Mouse (Mus musculus) layer of hippocampus, postnatal 25 days (tissue): ENCODE data around the gene Pitpnc1. TPM values are rescaled to one million over a fixed set of nuclear protein-coding genes. Genes with fewer than 3 reads are reported as not detected.

Experiments
- DNase-seq, 2 experiments: peaks; one replicate each; pipeline ENCODE4 v3.0.0; 2022; ENCODE audit warnings: mixed read lengths in 2 of 2, low spot score in 1 of 2; ENCODE audit errors: extremely low spot score in 1 of 2
- total RNA-seq, 2 experiments: library from RNA; stranded (reverse); gene quantifications; 2 replicates each; pipeline ENCODE4 v1.2.3; 2021

Gene Pitpnc1
- total RNA-seq, 2 experiments from 2014 or later = 53.6 to 58.3 TPM

- no peak for DNase-seq
These were observed 2.1 kb downstream of the Pitpnc1 start for GRCm38 (mm10) chr11:107468252-107469030.

- DNase-seq = no peak
These were observed 3.7 kb downstream of the Pitpnc1 start for GRCm38 (mm10) chr11:107466611-107467391.

DNA sequence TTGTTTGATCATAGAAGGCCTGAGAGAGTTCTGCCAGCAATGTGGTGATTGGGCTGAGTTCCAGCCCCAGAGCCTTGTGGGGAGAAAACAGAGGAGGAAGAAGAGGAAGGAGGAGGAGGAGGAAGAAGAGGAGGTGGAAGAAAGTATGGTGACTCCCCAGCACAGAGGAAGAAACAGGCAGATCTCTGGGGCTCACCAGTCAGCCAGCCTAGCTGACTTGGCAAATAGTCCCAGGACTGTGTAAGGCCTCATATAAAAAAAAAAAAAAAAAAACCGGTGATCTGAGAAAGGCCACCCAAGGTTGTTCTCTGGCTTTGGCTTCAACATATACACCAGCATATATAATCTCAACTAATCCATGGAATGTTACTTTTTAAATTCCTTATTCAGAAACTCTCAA is 4.5 kb downstream of the Pitpnc1 start:
- DNase-seq = no peak

GRCm38 (mm10) chr11:107465041-107465440 is 5.5 kb downstream of the Pitpnc1 start:
- DNase-seq = no peak

GRCm38 (mm10) chr11:107464141-107464540 is 6.4 kb downstream of the Pitpnc1 start:
- DNase-seq = no peak

GRCm38 (mm10) chr11:107463251-107463681 is 7.2 kb downstream of the Pitpnc1 start:
- no peak for DNase-seq

DNA sequence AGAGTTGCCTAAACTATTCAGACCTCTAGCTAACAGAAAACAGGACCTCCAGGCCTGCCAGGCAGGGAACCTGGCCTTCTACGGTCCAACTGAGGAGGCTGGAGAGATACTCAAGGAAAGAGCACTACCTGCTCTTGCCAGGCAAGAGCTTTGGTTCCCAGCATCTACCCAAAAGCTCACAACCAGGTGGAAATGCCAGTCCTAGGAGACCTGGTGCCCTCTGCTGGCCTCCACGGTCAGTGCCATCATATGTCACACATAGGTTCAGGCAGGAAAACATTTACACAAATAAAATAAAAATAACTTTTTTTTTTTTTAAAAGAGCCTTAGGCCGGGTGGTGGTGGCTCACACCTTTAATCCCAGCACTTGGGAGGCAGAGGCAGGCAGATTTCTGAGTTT is 8.0 kb downstream of the Pitpnc1 start:
- DNase-seq = no peak

DNA sequence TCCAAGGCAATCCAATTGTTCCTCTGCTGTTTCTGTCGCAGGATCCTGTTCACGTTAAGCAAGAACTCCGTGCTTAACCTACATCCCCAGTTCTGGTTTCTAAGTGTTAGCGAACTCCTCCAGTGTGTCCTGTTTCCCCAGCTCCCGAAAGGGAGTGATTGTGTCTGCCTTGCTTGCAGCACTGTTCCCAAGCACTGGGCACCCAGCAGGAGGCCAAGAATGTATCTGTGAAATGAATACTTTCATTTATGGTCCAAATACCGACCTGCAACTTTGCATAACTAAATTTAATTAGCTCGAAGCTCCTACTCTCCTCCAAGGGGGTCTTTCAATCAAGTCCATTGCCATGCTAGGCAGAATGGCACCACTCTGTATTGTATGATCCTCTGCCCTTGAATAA is 10.7 kb downstream of the Pitpnc1 start:
- DNase-seq = no peak

GRCm38 (mm10) chr11:107458986-107459385 is 11.5 kb downstream of the Pitpnc1 start:
- no peak for DNase-seq

DNA sequence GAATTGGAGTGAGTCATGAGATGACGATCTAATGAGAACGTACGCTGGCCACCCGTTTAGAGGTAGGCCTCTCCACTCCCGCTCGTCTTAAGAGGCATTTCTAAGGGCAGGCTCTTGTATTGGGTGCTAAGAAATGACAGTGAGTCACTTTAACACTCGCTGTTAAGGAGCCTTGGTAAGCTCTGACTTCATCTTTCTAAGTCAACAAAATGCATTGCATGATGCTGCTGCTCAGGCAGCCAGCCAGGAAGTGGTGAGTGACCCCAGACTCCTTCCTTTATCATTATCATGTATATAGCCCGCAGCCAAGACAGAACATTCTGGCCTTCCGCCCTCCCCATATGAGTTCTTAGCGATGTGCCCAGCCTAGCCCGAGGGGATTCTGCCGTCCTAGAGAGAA is 12.2 kb downstream of the Pitpnc1 start:
- no peak for DNase-seq

DNA sequence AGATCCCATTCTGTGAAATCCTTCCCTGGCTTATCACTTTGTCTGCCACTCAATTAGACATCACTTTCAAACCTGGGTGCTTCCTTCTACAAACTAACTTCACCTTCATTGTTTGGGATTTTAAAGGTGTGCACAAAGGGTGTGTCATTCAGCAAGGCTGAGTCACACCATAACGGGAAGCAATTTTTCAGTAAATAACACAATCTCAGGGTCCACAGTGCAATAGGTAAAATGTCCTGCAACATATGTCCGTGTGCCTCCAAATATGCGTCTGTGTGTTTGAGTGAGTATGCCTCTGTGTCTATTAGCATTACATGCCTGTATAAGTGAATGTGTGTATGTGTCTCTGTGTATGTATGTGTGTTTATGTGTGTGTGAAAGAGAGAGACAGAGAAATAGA is 13.2 kb downstream of the Pitpnc1 start:
- DNase-seq = no peak

DNA sequence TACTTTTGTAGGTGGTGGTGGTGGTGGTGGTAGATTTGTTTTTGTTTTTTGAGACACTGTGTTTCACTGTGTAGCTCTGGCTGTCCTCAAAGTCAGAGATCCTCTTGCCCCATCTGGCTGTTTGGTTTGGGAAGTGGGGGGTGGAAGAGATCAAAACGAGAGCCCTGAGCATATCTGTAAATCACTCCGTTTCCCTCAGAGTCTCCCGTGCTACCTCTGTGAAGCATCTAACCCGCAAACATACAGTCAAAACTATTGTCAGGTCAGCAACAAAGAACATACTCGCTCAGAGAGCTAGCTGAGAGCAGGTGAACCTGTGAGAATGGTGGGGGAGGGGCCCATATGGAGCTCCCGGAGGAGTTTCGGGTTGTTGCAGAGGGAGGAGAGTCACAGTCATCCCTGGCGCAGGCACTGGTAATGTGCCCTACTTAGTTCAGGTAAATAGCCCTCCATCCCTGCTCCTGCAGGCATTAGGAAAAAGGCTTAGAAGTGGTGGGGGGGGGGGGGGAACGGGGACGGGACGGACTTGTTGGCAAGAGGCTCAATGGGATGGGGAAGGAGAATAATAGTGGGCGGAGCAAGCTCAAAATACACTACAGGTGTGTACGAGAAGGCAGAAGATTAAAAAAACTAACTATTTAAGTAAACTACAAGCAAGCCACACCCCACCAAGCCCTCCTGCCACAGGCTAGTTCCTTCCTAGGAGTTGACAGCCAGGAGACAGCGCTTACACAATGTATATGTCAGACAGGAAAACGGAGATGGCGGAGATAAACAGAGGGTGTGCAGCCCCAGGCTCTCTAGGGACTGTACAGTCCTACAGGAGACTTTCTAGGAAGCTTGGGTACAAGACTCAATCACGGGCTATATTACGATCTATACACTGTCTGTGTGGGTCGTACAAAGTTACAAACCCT is 15.7 kb downstream of the Pitpnc1 start:
- DNase-seq = no peak

DNA sequence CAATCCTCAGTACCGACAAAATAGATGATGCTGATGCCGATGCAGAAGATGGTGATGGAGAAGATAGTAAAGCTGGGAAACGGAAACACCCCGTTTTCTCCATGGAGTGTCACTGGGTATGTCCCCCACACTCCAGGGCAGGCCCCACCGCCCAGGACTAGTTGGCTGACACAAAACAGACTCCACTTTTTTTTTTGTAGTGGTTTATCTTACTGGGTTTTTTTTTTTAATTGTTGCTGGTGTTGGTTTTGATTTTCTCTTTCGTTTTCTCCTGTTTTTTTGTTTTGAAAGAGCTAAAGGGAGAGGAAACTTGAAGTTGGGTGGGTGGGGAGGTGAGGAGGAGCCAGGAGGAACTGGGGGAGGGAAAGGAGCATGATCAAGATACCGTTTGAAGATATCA is 18.4 kb downstream of the Pitpnc1 start:
- no peak for DNase-seq

DNA sequence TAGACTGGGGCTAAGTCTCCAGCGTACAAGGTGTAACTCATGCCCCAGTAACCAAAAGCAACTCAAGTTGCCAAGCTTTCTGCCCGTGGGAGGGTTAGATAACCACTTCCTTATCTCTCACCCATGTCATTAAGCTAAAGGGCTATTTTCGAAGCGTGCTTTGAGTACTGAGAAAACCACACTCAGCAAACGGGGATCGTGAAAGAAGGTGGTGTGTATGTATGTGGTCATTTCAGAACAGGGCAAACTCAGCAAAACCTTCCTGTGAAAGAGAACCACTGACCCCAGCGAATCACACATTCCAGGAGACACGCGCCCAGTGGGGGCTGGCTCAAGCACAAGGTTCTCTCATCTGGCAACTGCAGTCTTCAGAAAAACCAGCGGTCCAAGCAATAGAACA is 19.4 kb downstream of the Pitpnc1 start:
- no peak for DNase-seq

GRCm38 (mm10) chr11:107450097-107450496 is 20.4 kb downstream of the Pitpnc1 start:
- no peak for DNase-seq

GRCm38 (mm10) chr11:107449169-107449910 is 21.2 kb downstream of the Pitpnc1 start:
- DNase-seq = no peak

- DNase-seq = no peak
These were observed 22.6 kb downstream of the Pitpnc1 start for GRCm38 (mm10) chr11:107447915-107448314.

- no peak for DNase-seq
These were observed 23.1 kb downstream of the Pitpnc1 start for GRCm38 (mm10) chr11:107447349-107447748.

GRCm38 (mm10) chr11:107446650-107447049 is 23.8 kb downstream of the Pitpnc1 start:
- no peak for DNase-seq

GRCm38 (mm10) chr11:107445683-107446082 is 24.8 kb downstream of the Pitpnc1 start:
- DNase-seq = no peak
